Mouse (Mus musculus) lung, postnatal 0 days (tissue): ENCODE results near the gene Cxcl1.

ENCODE experiments used
- CTCF ChIP-seq: IDR thresholded peaks from 2 replicates; pipeline ENCODE4 v1.5.1; 2016; ENCODE audit warnings: antibody characterized with exemption, mild to moderate bottlenecking
- EP300 ChIP-seq: IDR thresholded peaks from 2 replicates; pipeline ENCODE4 v1.6.1; 2016; ENCODE audit warnings: antibody characterized with exemption, mild to moderate bottlenecking, control low read depth

GRCm38 (mm10) chr5:90858429-90858828 lies 32.6 kb upstream of the Cxcl1 start:
- TF ChIP-seq CTCF (no peak), EP300 (peak; percentile 24; the same call in 1 of the 2 replicates)
